Mouse (Mus musculus): ENCODE data around the gene Lhpp. TPM values are rescaled to one million over a fixed set of nuclear protein-coding genes. Genes with fewer than 3 reads are reported as not detected.

Gene Lhpp
- polyA plus RNA-seq, 1 experiment = 36.1 TPM

- Histone ChIP-seq H3K27me3 (ENCODE audit: control insufficient read depth, insufficient read depth, low read length) (no peaks in the 10 kb centered on the region), H3K27ac (ENCODE audit: insufficient read depth, low read depth, low read length) (no peak overlapping the region), H3K4me1 (ENCODE audit: control insufficient read depth, insufficient read depth, insufficient read length, low read length) (peaks cover 22% of the 10 kb centered on the region), H3K36me3 (ENCODE audit: control insufficient read depth, insufficient read depth, low read length) (peaks cover 4% of the 10 kb centered on the region), H3K4me3 (ENCODE audit: low read depth, low read length) (peak overlapping the region; percentile 33; the same call in 1 of the 2 replicates)
- WGBS = 21% methylated on average over 5 of the region's 5 CpGs
- TF ChIP-seq POLR2A (IDR thresholded peaks at IDR 0.05; ENCODE audit: low read depth, low read length) = no peak
- TF ChIP-seq CTCF (IDR thresholded peaks at IDR 0.05; ENCODE audit: extremely low read depth, insufficient read length, insufficient replicate concordance, low read depth, low read length) = no peak
These were observed 35.8 kb upstream of the Lhpp start for GRCm38 (mm10) chr7:132574646-132575045.

- 0% methylated on average over 13 of the region's 13 CpGs for WGBS
- Histone ChIP-seq H3K27me3 (ENCODE audit: control insufficient read depth, insufficient read depth, low read length) (no peaks in the 10 kb centered on the region), H3K4me3 (ENCODE audit: low read depth, low read length) (peak overlapping the region; percentile 85), H3K27ac (ENCODE audit: insufficient read depth, low read depth, low read length) (peak overlapping the region; percentile 36), H3K36me3 (ENCODE audit: control insufficient read depth, insufficient read depth, low read length) (peaks cover 1% of the 10 kb centered on the region; the same call in 1 of the 2 replicates), H3K4me1 (ENCODE audit: control insufficient read depth, insufficient read depth, insufficient read length, low read length) (peaks cover 18% of the 10 kb centered on the region; the same call in 1 of the 2 replicates)
- TF ChIP-seq CTCF (IDR thresholded peaks at IDR 0.05; ENCODE audit: extremely low read depth, insufficient read length, insufficient replicate concordance, low read depth, low read length) (peak; percentile 70), POLR2A (IDR thresholded peaks at IDR 0.05; ENCODE audit: low read depth, low read length) (no peak)
These were observed 34.8 kb upstream of the Lhpp start for GRCm38 (mm10) chr7:132575623-132576022.

GRCm38 (mm10) chr7:132576116-132576650, 34.3 kb upstream of the Lhpp start, which contains the start of gene Oat:
Gene Oat (minus strand): TSS chr7:132576398.
- Histone ChIP-seq H3K27ac (ENCODE audit: insufficient read depth, low read depth, low read length) (peak within 1 kb of the TSS; percentile 90), H3K4me3 (ENCODE audit: low read depth, low read length) (peak within 1 kb of the TSS; percentile 85), H3K4me1 (ENCODE audit: control insufficient read depth, insufficient read depth, insufficient read length, low read length) (peaks cover 22% of the 10 kb centered on the region; the same call in 1 of the 2 replicates), H3K27me3 (ENCODE audit: control insufficient read depth, insufficient read depth, low read length) (no peaks in the 10 kb centered on the region), H3K36me3 (ENCODE audit: control insufficient read depth, insufficient read depth, low read length) (peaks cover under 1% of the 10 kb centered on the region; the same call in 1 of the 2 replicates)
- no peak for TF ChIP-seq CTCF (IDR thresholded peaks at IDR 0.05; ENCODE audit: extremely low read depth, insufficient read length, insufficient replicate concordance, low read depth, low read length)
- TF ChIP-seq POLR2A (IDR thresholded peaks at IDR 0.05; ENCODE audit: low read depth, low read length) = peak; percentile 94
- WGBS = under 1% methylated on average over 49 of the region's 49 CpGs

- WGBS = 13% methylated on average over 4 of the region's 4 CpGs
These were observed 33.5 kb upstream of the Lhpp start for GRCm38 (mm10) chr7:132576891-132577290.

GRCm38 (mm10) chr7:132580511-132580910, 29.9 kb upstream of the Lhpp start:
- Histone ChIP-seq H3K4me1 (ENCODE audit: control insufficient read depth, insufficient read depth, insufficient read length, low read length) (peaks cover 33% of the 10 kb centered on the region; the same call in 1 of the 2 replicates), H3K27me3 (ENCODE audit: control insufficient read depth, insufficient read depth, low read length) (no peaks in the 10 kb centered on the region), H3K4me3 (ENCODE audit: low read depth, low read length) (no peak overlapping the region), H3K36me3 (ENCODE audit: control insufficient read depth, insufficient read depth, low read length) (no peaks in the 10 kb centered on the region), H3K27ac (ENCODE audit: insufficient read depth, low read depth, low read length) (peak overlapping the region; percentile 87)
- TF ChIP-seq POLR2A (IDR thresholded peaks at IDR 0.05; ENCODE audit: low read depth, low read length) (no peak), CTCF (IDR thresholded peaks at IDR 0.05; ENCODE audit: extremely low read depth, insufficient read length, insufficient replicate concordance, low read depth, low read length) (no peak)
- WGBS = 18% methylated on average over 6 of the region's 6 CpGs

More at GRCm38 (mm10) chr7:132576891-132577290, 33.5 kb upstream of the Lhpp start:
- H3K27me3 ChIP-seq (ENCODE audit: control insufficient read depth, insufficient read depth, low read length) = no peaks in the 10 kb centered on the region
- H3K27ac ChIP-seq (ENCODE audit: insufficient read depth, low read depth, low read length) = peak overlapping the region; percentile 90; the same call in 1 of the 2 replicates
- peaks cover 26% of the 10 kb centered on the region; the same call in 1 of the 2 replicates for H3K4me1 ChIP-seq (ENCODE audit: control insufficient read depth, insufficient read depth, insufficient read length, low read length)
- H3K36me3 ChIP-seq (ENCODE audit: control insufficient read depth, insufficient read depth, low read length) = no peaks in the 10 kb centered on the region
- TF ChIP-seq CTCF (IDR thresholded peaks at IDR 0.05; ENCODE audit: extremely low read depth, insufficient read length, insufficient replicate concordance, low read depth, low read length) = no peak
- no peak for TF ChIP-seq POLR2A (IDR thresholded peaks at IDR 0.05; ENCODE audit: low read depth, low read length)
- no peak overlapping the region for H3K4me3 ChIP-seq (ENCODE audit: low read depth, low read length)

GRCm38 (mm10) chr7:132581441-132581840, 29.0 kb upstream of the Lhpp start:
- no peaks in the 10 kb centered on the region for H3K27me3 ChIP-seq (ENCODE audit: control insufficient read depth, insufficient read depth, low read length)
- TF ChIP-seq CTCF (IDR thresholded peaks at IDR 0.05; ENCODE audit: extremely low read depth, insufficient read length, insufficient replicate concordance, low read depth, low read length) (no peak), POLR2A (IDR thresholded peaks at IDR 0.05; ENCODE audit: low read depth, low read length) (no peak)
- 35% methylated on average over 2 of the region's 2 CpGs for WGBS
- H3K36me3 ChIP-seq (ENCODE audit: control insufficient read depth, insufficient read depth, low read length) = no peaks in the 10 kb centered on the region
- H3K27ac ChIP-seq (ENCODE audit: insufficient read depth, low read depth, low read length) = 0 out of 2 replicates have a peak overlapping the region, but pooled peaks have one; percentile 18
- peaks cover 33% of the 10 kb centered on the region; the same call in 1 of the 2 replicates for H3K4me1 ChIP-seq (ENCODE audit: control insufficient read depth, insufficient read depth, insufficient read length, low read length)
- H3K4me3 ChIP-seq (ENCODE audit: low read depth, low read length) = no peak overlapping the region

GRCm38 (mm10) chr7:132585695-132586491, 24.5 kb upstream of the Lhpp start:
- no peaks in the 10 kb centered on the region for H3K36me3 ChIP-seq (ENCODE audit: control insufficient read depth, insufficient read depth, low read length)
- 0 out of 2 replicates have a peak overlapping the region, but pooled peaks have one; percentile 0 for H3K27ac ChIP-seq (ENCODE audit: insufficient read depth, low read depth, low read length)
- TF ChIP-seq POLR2A (IDR thresholded peaks at IDR 0.05; ENCODE audit: low read depth, low read length) (no peak), CTCF (IDR thresholded peaks at IDR 0.05; ENCODE audit: extremely low read depth, insufficient read length, insufficient replicate concordance, low read depth, low read length) (no peak)
- peaks cover 23% of the 10 kb centered on the region for H3K4me1 ChIP-seq (ENCODE audit: control insufficient read depth, insufficient read depth, insufficient read length, low read length)
- H3K4me3 ChIP-seq (ENCODE audit: low read depth, low read length) = no peak overlapping the region
- WGBS = 23% methylated on average over 3 of the region's 3 CpGs
- H3K27me3 ChIP-seq (ENCODE audit: control insufficient read depth, insufficient read depth, low read length) = no peaks in the 10 kb centered on the region

Measured in small intestine, adult 2 months (tissue).